Mouse (Mus musculus) embryonic facial prominence, embryonic 12.5 days (tissue): Measurements from ENCODE around the gene 1700020A23Rik. TPM values are rescaled to one million over a fixed set of nuclear protein-coding genes. Genes with fewer than 3 reads are reported as not detected.

Source experiments
- ATAC-seq: fragments of 200-750 bp; cut with Nextera tagmentation; 2 replicates; pipeline ENCODE4 v1.8.0; 2017; ENCODE audit not compliant: insufficient number of reproducible peaks, insufficient read depth, low FRiP score, low TSS enrichment
- H3K27ac ChIP-seq: fragments of 300-500 bp; sonication (generic); 2 replicates; pipeline ENCODE4 v1.5.1; 2016; ENCODE audit warnings: mild to moderate bottlenecking
- H3K27me3 ChIP-seq: fragments of 300-500 bp; sonication (generic); 2 replicates; pipeline ENCODE4 v1.6.1; 2016; ENCODE audit warnings: mild to moderate bottlenecking, moderate library complexity
- H3K36me3 ChIP-seq: fragments of 300-500 bp; sonication (generic); 2 replicates; pipeline ENCODE4 v1.6.1; 2016; ENCODE audit warnings: mild to moderate bottlenecking
- H3K4me1 ChIP-seq: fragments of 300-500 bp; sonication (generic); 2 replicates; pipeline ENCODE4 v1.6.1; 2016
- H3K4me2 ChIP-seq: fragments of 300-500 bp; sonication (generic); replicated peaks from 2 replicates; pipeline ENCODE4 v1.6.1; 2016; ENCODE audit warnings: mild to moderate bottlenecking, moderate library complexity
- H3K4me3 ChIP-seq: fragments of 300-500 bp; sonication (generic); 2 replicates; pipeline ENCODE4 v1.5.1; 2016; ENCODE audit warnings: mild to moderate bottlenecking
- H3K9ac ChIP-seq: fragments of 300-500 bp; sonication (generic); 2 replicates; pipeline ENCODE4 v1.6.1; 2016; ENCODE audit warnings: mild to moderate bottlenecking, moderate library complexity
- H3K9me3 ChIP-seq: fragments of 300-500 bp; sonication (generic); 2 replicates; pipeline ENCODE4 v1.6.1; 2016; ENCODE audit warnings: mild to moderate bottlenecking, moderate library complexity
- WGBS: fragments of 180-500 bp; shearing (Covaris S2); methylation state at CpG from one replicate; pipeline ENCODE4 v1.1.7; 2016; 5-methylcytosine and 5-hydroxymethylcytosine counted together
- polyA plus RNA-seq: library from polyadenylated mRNA; unstranded; fragments of >200 nt; fragmentation: Nextera tagmentation; extraction: Ambion mirVana; gene quantifications from 2 replicates; pipeline ENCODE4 v1.2.1, GENCODE M21; 2016

Gene 1700020A23Rik
- polyA plus RNA-seq, 1 experiment from 2014 or later, result not detected

DNA sequence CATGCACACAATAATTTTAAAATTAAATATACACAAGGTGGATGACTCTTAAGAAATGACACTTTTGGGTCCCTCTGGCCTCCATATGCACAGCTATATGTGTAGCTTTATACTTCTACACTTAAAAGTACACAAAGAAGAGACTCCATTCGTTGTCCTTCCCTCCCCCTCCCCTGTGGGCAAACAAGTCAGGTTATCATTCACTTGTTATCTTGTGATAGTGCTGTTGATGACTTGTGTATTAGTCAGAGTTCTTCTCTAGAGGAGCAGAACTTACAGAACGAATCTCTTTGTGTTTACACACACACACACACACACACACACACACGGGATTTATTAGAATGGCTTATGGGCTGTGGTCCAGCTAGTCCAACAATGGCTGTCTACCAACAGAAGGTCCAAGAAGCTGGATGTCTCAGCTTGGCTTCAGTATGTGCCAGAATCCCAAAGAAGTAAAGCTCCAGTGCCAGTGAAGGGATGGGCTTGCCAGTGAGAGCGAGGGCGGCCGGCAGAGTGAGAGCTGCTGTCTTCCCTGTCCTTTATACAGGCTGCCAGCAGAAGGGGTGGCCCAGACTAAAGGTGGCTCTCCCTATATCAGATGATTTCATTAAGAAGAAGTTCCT lies 49.8 kb downstream of the 1700020A23Rik start:
- H3K9me3 ChIP-seq, result no peaks in the 10 kb centered on the region
- no peak overlapping the region for H3K27ac ChIP-seq
- H3K9ac ChIP-seq, result no peak overlapping the region
- no peak overlapping the region for H3K4me3 ChIP-seq
- no peak overlapping the region for H3K4me2 ChIP-seq
- H3K4me1 ChIP-seq, result peaks cover 15% of the 10 kb centered on the region
- no peaks in the 10 kb centered on the region for H3K27me3 ChIP-seq
- H3K36me3 ChIP-seq, result no peaks in the 10 kb centered on the region
- ATAC-seq, result no peak
- WGBS, result 88% methylated on average over 6 of the region's 6 CpGs

Other genes with a start within 250 kb of the 1700020A23Rik start
- gene Snrpb, start 225.9 kb upstream of the 1700020A23Rik start, polyA plus RNA-seq, result 620 and 646 TPM in 2 replicates
- gene Tmc2, start 210.1 kb upstream of the 1700020A23Rik start, polyA plus RNA-seq, result not detected in 2 replicates
- 367 and 368 TPM in 2 replicates for gene Nop56, start 130.8 kb upstream of the 1700020A23Rik start, polyA plus RNA-seq
- 137 and 145 TPM in 2 replicates for gene Idh3b, start 120.7 kb upstream of the 1700020A23Rik start, polyA plus RNA-seq
- gene Ebf4, start 110.1 kb upstream of the 1700020A23Rik start, polyA plus RNA-seq, result 4.4 and 4.6 TPM in 2 replicates
- gene Cpxm1, start 7.7 kb upstream of the 1700020A23Rik start, polyA plus RNA-seq, result 98.0 and 106 TPM in 2 replicates
- 0.15 TPM in 1 of 2 replicates, not detected in the other for gene Gm28372, start within 50 bp of the 1700020A23Rik start, polyA plus RNA-seq
- gene Tmem239, start 1.2 kb downstream of the 1700020A23Rik start, polyA plus RNA-seq, result 0.20 TPM in 1 of 2 replicates, not detected in the other
- gene Vps16, start 19.1 kb downstream of the 1700020A23Rik start, polyA plus RNA-seq, result 119 and 122 TPM in 2 replicates
- 14.7 TPM in 2 replicates for gene Pced1a, start 19.4 kb downstream of the 1700020A23Rik start, polyA plus RNA-seq
- 129 and 131 TPM in 2 replicates for gene Ptpra, start 45.0 kb downstream of the 1700020A23Rik start, polyA plus RNA-seq
- 76.9 and 77.0 TPM in 2 replicates for gene Mrps26, start 158.5 kb downstream of the 1700020A23Rik start, polyA plus RNA-seq
- not detected in 2 replicates for gene Oxt, start 170.9 kb downstream of the 1700020A23Rik start, polyA plus RNA-seq
- gene Avp, start 177.3 kb downstream of the 1700020A23Rik start, polyA plus RNA-seq, result not detected in 2 replicates
- 17.5 and 18.6 TPM in 2 replicates for gene Fastkd5, start 224.8 kb downstream of the 1700020A23Rik start, polyA plus RNA-seq
- gene Ubox5, start 224.8 kb downstream of the 1700020A23Rik start, polyA plus RNA-seq, result 15.5 and 16.3 TPM in 2 replicates
- gene Lzts3, start 237.5 kb downstream of the 1700020A23Rik start, polyA plus RNA-seq, result 6.2 and 6.5 TPM in 2 replicates